19 mouse cellular contexts compared by ENCODE assay signal in the genomic region with DNA sequence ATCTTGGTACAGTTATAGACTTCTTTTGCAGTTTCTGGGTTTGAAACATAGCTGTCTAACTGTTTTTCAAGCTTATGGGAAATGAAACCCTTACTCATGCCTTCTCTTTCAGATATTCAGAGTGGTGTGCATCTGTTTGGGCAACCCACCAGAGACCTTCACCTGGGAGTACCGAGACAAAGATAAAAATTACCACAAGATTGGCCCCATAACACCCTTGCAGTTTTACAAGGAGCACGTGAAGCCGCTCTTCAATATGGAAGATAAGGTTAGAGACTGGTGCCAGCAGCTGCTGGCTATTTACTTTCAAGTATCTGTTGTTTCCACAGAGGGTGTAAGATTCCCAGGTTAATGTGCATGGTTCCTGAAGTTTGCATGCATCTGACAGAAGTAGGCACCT. TPM values are rescaled to one million over a fixed set of nuclear protein-coding genes. Genes with fewer than 3 reads are reported as not detected.
DNase-seq lines count a peak whose midpoint lies in the region; ATAC-seq and TF ChIP-seq lines count a peak whose summit lies in the region.
"Had no signal": no experiment of that assay in that cellular context is flagged by ENCODE, and none has a peak within 500 bp of the region (broad histone marks: within the 10 kb centered on the region; RNA-seq: fewer than 3 reads in every experiment).

No protein-coding gene starts in this region.

- dilution Hi-C loops in CH12.LX (cut with MboI; ENCODE audit: extremely low pct_ligation_motif_present, extremely low pct_unique_long_range_greater_than_20kb, low sequenced_read_pairs): no loop called here

- no peak overlapping the region for H3K4me3 ChIP-seq in CH12.LX (replicated peaks in 1 of 3; ENCODE audit: low read depth in 2 of 3, low read length in 2 of 3, poor library complexity in 1 of 3)
- no peak overlapping the region for H3K4me3 ChIP-seq in MEL (ENCODE audit: control insufficient read depth in 1 of 2, insufficient read depth in 1 of 2, low read depth in 2 of 2, low read length in 2 of 2)
- no peak overlapping the region for H3K4me3 ChIP-seq in neural tube, embryonic 15.5 days (replicated peaks)
- no peak overlapping the region for H3K4me3 ChIP-seq in hindbrain, embryonic 16.5 days (ENCODE audit: low read length)
- H3K4me3 ChIP-seq: embryonic facial prominence, embryonic 10.5 days; embryonic facial prominence, embryonic 12.5 days; forebrain, embryonic 13.5 days; forebrain, embryonic 15.5 days had no signal

- H3K27me3 ChIP-seq in CH12.LX (replicated peaks): no peaks in the 10 kb centered on the region
- no peaks in the 10 kb centered on the region for H3K27me3 ChIP-seq in MEL (ENCODE audit: control insufficient read depth in 1 of 2, insufficient read depth in 2 of 2, low read length in 2 of 2)
- no peaks in the 10 kb centered on the region for H3K27me3 ChIP-seq in neural tube, embryonic 15.5 days (replicated peaks)
- no peaks in the 10 kb centered on the region for H3K27me3 ChIP-seq in hindbrain, embryonic 16.5 days (replicated peaks; ENCODE audit: control insufficient read depth, insufficient read depth, low read length)
- H3K27me3 ChIP-seq: embryonic facial prominence, embryonic 12.5 days; forebrain, embryonic 13.5 days; forebrain, embryonic 15.5 days had no signal

- TF ChIP-seq RAD21 in CH12.LX (IDR thresholded peaks at IDR 0.05; ENCODE audit: low read depth, low read length): no peak
- TF ChIP-seq RAD21 in MEL (IDR thresholded peaks at IDR 0.05; ENCODE audit: low read depth, low read length): no peak

- peaks cover 0 to 6% of the 10 kb centered on the region in 2 experiments; a peak in 1 of 4 replicates for H3K4me1 ChIP-seq in CH12.LX (ENCODE audit: control insufficient read depth in 1 of 2, insufficient read depth in 2 of 2)
- H3K4me1 ChIP-seq in MEL (ENCODE audit: control insufficient read depth in 1 of 2, insufficient read depth in 2 of 2, low read length in 2 of 2): peaks cover 0 to 15% of the 10 kb centered on the region in 2 experiments; a peak in 2 of 4 replicates
- no peaks in the 10 kb centered on the region for H3K4me1 ChIP-seq in neural tube, embryonic 15.5 days
- H3K4me1 ChIP-seq in hindbrain, embryonic 16.5 days (ENCODE audit: control insufficient read depth, insufficient read depth, low read depth, low read length): no peaks in the 10 kb centered on the region
- H3K4me1 ChIP-seq: embryonic facial prominence, embryonic 10.5 days; embryonic facial prominence, embryonic 12.5 days; forebrain, embryonic 13.5 days; forebrain, embryonic 15.5 days had no signal

- in situ Hi-C loops in CH12.LX (cut with MboI; ENCODE audit: low pct_ligation_motif_present, low pct_unique_long_range_greater_than_20kb, low sequenced_read_pairs): no loop called here

- H3K9ac ChIP-seq in CH12.LX (ENCODE audit: insufficient read depth, low read depth): no peak overlapping the region
- H3K9ac ChIP-seq in MEL (ENCODE audit: control insufficient read depth, low read depth, low read length, poor library complexity, severe bottlenecking): no peak overlapping the region
- H3K9ac ChIP-seq in neural tube, embryonic 15.5 days (replicated peaks): no peak overlapping the region
- H3K9ac ChIP-seq in hindbrain, embryonic 16.5 days (ENCODE audit: low read depth, low read length): no peak overlapping the region
- H3K9ac ChIP-seq: embryonic facial prominence, embryonic 12.5 days; forebrain, embryonic 13.5 days; forebrain, embryonic 15.5 days; forebrain, postnatal 0 days had no signal

- TF ChIP-seq POLR2A in CH12.LX (IDR thresholded peaks at IDR 0.05; ENCODE audit: low read depth, low read length) (no peak), MEL (IDR thresholded peaks at IDR 0.05; ENCODE audit: control insufficient read depth in 1 of 2, insufficient read depth in 1 of 2, low read depth in 1 of 2, low read length in 2 of 2, poor library complexity in 1 of 2) (no peak)

- H3K79me2 ChIP-seq in CH12.LX (replicated peaks; ENCODE audit: control insufficient read depth, extremely low read depth, insufficient read depth, poor library complexity, severe bottlenecking) (no peaks in the 10 kb centered on the region), MEL (ENCODE audit: control insufficient read depth, insufficient read depth, low read length, poor library complexity) (no peaks in the 10 kb centered on the region)

- TF ChIP-seq CTCF in CH12.LX (conservative IDR thresholded peaks at IDR 0.05 in 1 of 2, IDR thresholded peaks at IDR 0.05 in 1 of 2; ENCODE audit: low read depth in 2 of 2, low read length in 2 of 2) (no peak), MEL (IDR thresholded peaks at IDR 0.05 in 2 of 3, conservative IDR thresholded peaks at IDR 0.05 in 1 of 3; ENCODE audit: control insufficient read depth in 1 of 3, insufficient read depth in 1 of 3, low read depth in 2 of 3, low read length in 3 of 3, poor library complexity in 1 of 3, severe bottlenecking in 1 of 3) (no peak)

- 96% methylated on average over 3 of the region's 3 CpGs for WGBS in neural tube, embryonic 15.5 days
- WGBS in hindbrain, embryonic 16.5 days: 93% methylated on average over 3 of the region's 3 CpGs

- H3K4me2 ChIP-seq in CH12.LX (ENCODE audit: insufficient read depth, low read depth, poor library complexity, severe bottlenecking): no peak overlapping the region
- no peak overlapping the region for H3K4me2 ChIP-seq in neural tube, embryonic 15.5 days
- no peak overlapping the region for H3K4me2 ChIP-seq in hindbrain, embryonic 16.5 days (ENCODE audit: low read length)
- H3K4me2 ChIP-seq: embryonic facial prominence, embryonic 12.5 days; forebrain, embryonic 13.5 days; forebrain, embryonic 15.5 days had no signal

- H3K9me3 ChIP-seq in CH12.LX (replicated peaks; ENCODE audit: low read length) (no peaks in the 10 kb centered on the region), MEL (replicated peaks; ENCODE audit: insufficient read depth, low read length) (no peaks in the 10 kb centered on the region)
- no peaks in the 10 kb centered on the region for H3K9me3 ChIP-seq in neural tube, embryonic 15.5 days (replicated peaks)
- H3K9me3 ChIP-seq in hindbrain, embryonic 16.5 days (ENCODE audit: control insufficient read depth, low read length): no peaks in the 10 kb centered on the region
- H3K9me3 ChIP-seq: embryonic facial prominence, embryonic 10.5 days; embryonic facial prominence, embryonic 12.5 days; forebrain, embryonic 13.5 days; forebrain, embryonic 15.5 days; G1E had no signal

- DNase-seq in CH12.LX (ENCODE audit: extremely low read depth) (no peak), MEL (ENCODE audit: low read depth, low spot score) (peak; percentile 35)
- DNase-seq: adrenal gland, adult 2 months; adrenal gland, postnatal 10 days; adrenal gland, postnatal 25 days; cerebellum, adult 11 months; cerebellum, adult 18-20 months; cerebellum, adult 8-10 months; cerebellum, adult 9-11 months; cerebellum, postnatal 14 days; forebrain, postnatal 0 days had no signal

- H3K36me3 ChIP-seq in CH12.LX (replicated peaks in 1 of 2; ENCODE audit: control insufficient read depth in 1 of 2, insufficient read depth in 1 of 2, low read length in 1 of 2) (peaks cover 70 to 93% of the 10 kb centered on the region in 2 experiments), MEL (ENCODE audit: control insufficient read depth in 1 of 2, insufficient read depth in 2 of 2, low read length in 2 of 2) (peaks cover 19 to 39% of the 10 kb centered on the region in 2 experiments)
- peaks cover 83% of the 10 kb centered on the region for H3K36me3 ChIP-seq in neural tube, embryonic 15.5 days
- H3K36me3 ChIP-seq in hindbrain, embryonic 16.5 days (ENCODE audit: control insufficient read depth, insufficient read depth, low read length): peaks cover 37% of the 10 kb centered on the region

- no peak for TF ChIP-seq EP300 in CH12.LX (IDR thresholded peaks at IDR 0.05; ENCODE audit: low read length)
- TF ChIP-seq EP300 in MEL (IDR thresholded peaks at IDR 0.05; ENCODE audit: low read depth in 1 of 2, low read length in 2 of 2): peak; percentile 60 to 74

- no peak overlapping the region for H3K27ac ChIP-seq in CH12.LX (ENCODE audit: insufficient read depth, low read depth)
- no peak overlapping the region for H3K27ac ChIP-seq in MEL (ENCODE audit: control insufficient read depth, low read depth, low read length)
- H3K27ac ChIP-seq in neural tube, embryonic 15.5 days (replicated peaks): no peak overlapping the region
- no peak overlapping the region for H3K27ac ChIP-seq in hindbrain, embryonic 16.5 days (ENCODE audit: low read depth, low read length)
- H3K27ac ChIP-seq: embryonic facial prominence, embryonic 10.5 days; embryonic facial prominence, embryonic 12.5 days; forebrain, embryonic 13.5 days; forebrain, embryonic 15.5 days had no signal

- ATAC-seq in megakaryocyte-erythroid progenitor cell, adult 5-6 weeks (replicated peaks; ENCODE audit: low FRiP score, low TSS enrichment, poor library complexity, severe bottlenecking): peak; percentile 70
- no peak for ATAC-seq in neural tube, embryonic 15.5 days (ENCODE audit: low FRiP score)
- no peak for ATAC-seq in hindbrain, embryonic 16.5 days
- ATAC-seq: forebrain, embryonic 13.5 days; forebrain, embryonic 15.5 days; forebrain, postnatal 0 days had no signal

RNA-seq across cellular contexts. Expression of a gene that starts 32.7 kb away (rescaled TPM):
- not detected in 2 replicates for total RNA-seq in CH12.LX (2012; rRNA removed)
- total RNA-seq in CH12.LX (2014; rRNA removed): not detected in 2 replicates
- not detected in 2 replicates for polyA plus RNA-seq in CH12.LX (2012; ENCODE audit: insufficient read length, low read depth)
- total RNA-seq in MEL (2012; rRNA removed): not detected in 2 replicates
- polyA plus RNA-seq in MEL (2012; ENCODE audit: insufficient read depth in 1 of 2, insufficient read length in 2 of 2, low read depth in 1 of 2, low replicate concordance in 2 of 2, missing spikeins in 1 of 2): not detected
- total RNA-seq in megakaryocyte-erythroid progenitor cell, adult 5-6 weeks (2014; fragmentation: Nextera tagmentation): not detected in 2 replicates
- 0.09 and 1.8 TPM in 2 replicates for total RNA-seq in megakaryocyte-erythroid progenitor cell, adult 5-6 weeks (2017)
- 1.6 and 3.0 TPM in 2 replicates for polyA plus RNA-seq in neural tube, embryonic 15.5 days (2015; fragmentation: Nextera tagmentation; extraction: Ambion mirVana)
- 10.3 and 14.0 TPM in 2 replicates for polyA plus RNA-seq in hindbrain, embryonic 16.5 days (2015; fragmentation: Nextera tagmentation; extraction: Ambion mirVana)
- polyA plus RNA-seq: G1E had no signal

RNA-seq across cellular contexts. Expression of a gene that starts 41.1 kb away (rescaled TPM):
- 167 and 184 TPM in 2 replicates for total RNA-seq in CH12.LX (2012; rRNA removed)
- total RNA-seq in CH12.LX (2014; rRNA removed): 212 and 233 TPM in 2 replicates
- 261 and 316 TPM in 2 replicates for polyA plus RNA-seq in CH12.LX (2012; ENCODE audit: insufficient read length, low read depth)
- 111 and 144 TPM in 2 replicates for total RNA-seq in MEL (2012; rRNA removed)
- 100 to 1,000 TPM in 1 of 2 experiments, not detected in 1; 116 TPM for polyA plus RNA-seq in MEL (2012; ENCODE audit: insufficient read depth in 1 of 2, insufficient read length in 2 of 2, low read depth in 1 of 2, low replicate concordance in 2 of 2, missing spikeins in 1 of 2)
- total RNA-seq in megakaryocyte-erythroid progenitor cell, adult 5-6 weeks (2014; fragmentation: Nextera tagmentation): 59.7 and 60.5 TPM in 2 replicates
- 178 and 200 TPM in 2 replicates for total RNA-seq in megakaryocyte-erythroid progenitor cell, adult 5-6 weeks (2017)
- 133 and 138 TPM in 2 replicates for polyA plus RNA-seq in neural tube, embryonic 15.5 days (2015; fragmentation: Nextera tagmentation; extraction: Ambion mirVana)
- polyA plus RNA-seq in hindbrain, embryonic 16.5 days (2015; fragmentation: Nextera tagmentation; extraction: Ambion mirVana): 139 TPM in 2 replicates
